Mouse (Mus musculus) kidney, adult 2 months (tissue): ENCODE measurements at regions not wholly inside any gene's neighbourhood (a gene's known extent, or its start where the extent isn't known, plus 50 kb on each side); places are given as distances from the start of the nearest gene placed in this dataset.

Experiments
- DNase-seq: peaks from one replicate; pipeline ENCODE4 v3.0.0; 2021
- H3K27ac ChIP-seq: fragments of 200-500 bp; 2 replicates; pipeline ENCODE4 v1.5.1; 2012; ENCODE audit warnings: low read depth, low read length, control low read depth, inconsistent platforms; ENCODE audit not compliant: insufficient read depth
- H3K27me3 ChIP-seq: fragments of 200-500 bp; replicated peaks from 2 replicates; pipeline ENCODE4 v1.6.1; 2012; ENCODE audit warnings: mild to moderate bottlenecking, moderate library complexity, low read length, inconsistent platforms; ENCODE audit not compliant: control insufficient read depth, insufficient read depth
- H3K36me3 ChIP-seq: fragments of 200-500 bp; 2 replicates; pipeline ENCODE4 v1.6.1; 2012; ENCODE audit warnings: mild to moderate bottlenecking, moderate library complexity, low read length, inconsistent platforms; ENCODE audit not compliant: control insufficient read depth, insufficient read depth
- H3K4me1 ChIP-seq: fragments of 200-500 bp; 2 replicates; pipeline ENCODE4 v1.6.1; 2011; ENCODE audit warnings: low read length; ENCODE audit not compliant: control insufficient read depth, insufficient read depth
- H3K4me3 ChIP-seq: fragments of 200-500 bp; 2 replicates; pipeline ENCODE4 v1.5.1; 2011; ENCODE audit warnings: mild to moderate bottlenecking, low read depth, low read length, control low read depth; ENCODE audit not compliant: insufficient read depth
- CTCF ChIP-seq: fragments of 200-500 bp; conservative IDR thresholded peaks from 2 replicates; pipeline ENCODE4 v1.5.1; 2011; ENCODE audit warnings: low read depth, mild to moderate bottlenecking, control low read depth, low read length, moderate library complexity, mixed read lengths; ENCODE audit not compliant: insufficient read depth, insufficient read length
- POLR2A ChIP-seq: fragments of 200-500 bp; IDR thresholded peaks from one replicate; pipeline ENCODE4 v1.6.1; 2011; ENCODE audit warnings: low read depth, low read length, control low read depth
- WGBS: fragments of 180-500 bp; shearing (Covaris S2); methylation state at CpG from one replicate; pipeline ENCODE4 v1.1.7; 2018; 5-methylcytosine and 5-hydroxymethylcytosine counted together

DNA sequence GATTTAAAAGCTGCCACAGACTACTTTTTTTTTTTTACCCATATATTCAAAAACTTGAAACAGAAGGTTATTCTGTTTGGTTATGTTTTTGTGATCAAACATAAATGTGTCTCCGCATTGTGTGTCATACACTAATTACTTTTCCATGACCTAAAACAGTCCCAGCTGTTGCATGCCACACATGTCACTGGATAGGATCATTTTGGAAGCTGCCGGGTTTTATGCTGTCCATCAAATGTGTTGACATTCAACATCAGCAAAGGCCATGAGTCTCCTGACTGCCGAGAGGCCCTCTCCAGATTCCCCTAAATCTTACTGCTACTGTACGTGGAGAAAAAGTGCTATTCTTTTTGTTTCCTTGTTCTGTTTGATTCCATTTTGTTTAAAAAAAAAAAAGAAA lies 99.4 kb upstream of the Nek7 start:
- WGBS = 67% methylated on average over 4 of the region's 4 CpGs
- TF ChIP-seq POLR2A = no peak

DNA sequence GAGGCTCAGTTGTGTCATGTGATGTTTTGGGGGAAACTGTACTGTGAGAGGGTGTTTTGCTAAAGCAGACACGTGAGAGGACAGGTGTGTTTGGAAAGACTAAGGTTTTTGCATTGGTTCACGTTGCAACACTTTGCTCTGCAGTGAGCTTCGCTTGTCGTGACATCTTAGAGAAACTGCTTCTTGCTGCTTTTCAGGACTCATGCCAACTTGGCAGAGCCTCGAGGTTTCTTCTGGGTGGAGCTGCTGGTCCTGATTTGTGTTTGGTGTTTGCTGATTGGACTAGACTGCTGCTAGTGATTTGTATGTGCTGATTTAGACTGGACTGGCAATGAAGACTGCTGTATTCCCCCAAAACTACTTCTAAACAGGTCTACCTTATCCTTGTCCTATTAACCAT lies 97.0 kb upstream of the Nek7 start:
- no peak overlapping the region for H3K27ac ChIP-seq
- 70% methylated on average over 5 of the region's 5 CpGs for WGBS
- no peaks in the 10 kb centered on the region for H3K4me1 ChIP-seq
- H3K4me3 ChIP-seq = no peak overlapping the region
- H3K36me3 ChIP-seq = no peaks in the 10 kb centered on the region
- TF ChIP-seq POLR2A = no peak
- no peak for TF ChIP-seq CTCF
- DNase-seq = no peak
- no peaks in the 10 kb centered on the region for H3K27me3 ChIP-seq

More for the DNA sequence above, 99.4 kb upstream of the Nek7 start:
- DNase-seq = no peak
- no peaks in the 10 kb centered on the region for H3K4me1 ChIP-seq
- no peaks in the 10 kb centered on the region for H3K27me3 ChIP-seq
- H3K4me3 ChIP-seq = no peak overlapping the region
- H3K27ac ChIP-seq = no peak overlapping the region
- no peaks in the 10 kb centered on the region for H3K36me3 ChIP-seq

DNA sequence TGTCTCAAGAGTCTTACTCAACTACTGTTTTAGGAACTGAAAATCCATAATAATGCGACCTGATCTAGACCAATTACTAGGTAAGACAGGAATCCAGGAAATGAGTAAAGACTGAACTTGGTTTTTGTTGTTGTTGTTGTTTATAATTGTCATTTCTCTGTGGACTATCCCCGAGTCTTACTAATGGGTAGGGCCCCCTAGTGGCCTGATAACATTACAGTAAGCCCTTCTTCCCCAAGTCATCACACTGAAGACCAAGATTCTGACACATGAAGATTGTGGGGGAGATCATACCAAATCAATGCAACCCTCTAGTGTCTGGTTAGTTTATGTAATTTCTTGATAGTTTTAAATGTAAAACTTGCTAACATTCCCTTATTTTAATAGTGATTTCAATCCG lies 95.2 kb upstream of the Nek7 start:
- no peaks in the 10 kb centered on the region for H3K4me1 ChIP-seq
- TF ChIP-seq CTCF = no peak
- TF ChIP-seq POLR2A = no peak
- 73% methylated on average over 3 of the region's 3 CpGs for WGBS
- H3K27me3 ChIP-seq = no peaks in the 10 kb centered on the region
- DNase-seq = no peak
- no peak overlapping the region for H3K27ac ChIP-seq
- H3K36me3 ChIP-seq = no peaks in the 10 kb centered on the region
- no peak overlapping the region for H3K4me3 ChIP-seq

DNA sequence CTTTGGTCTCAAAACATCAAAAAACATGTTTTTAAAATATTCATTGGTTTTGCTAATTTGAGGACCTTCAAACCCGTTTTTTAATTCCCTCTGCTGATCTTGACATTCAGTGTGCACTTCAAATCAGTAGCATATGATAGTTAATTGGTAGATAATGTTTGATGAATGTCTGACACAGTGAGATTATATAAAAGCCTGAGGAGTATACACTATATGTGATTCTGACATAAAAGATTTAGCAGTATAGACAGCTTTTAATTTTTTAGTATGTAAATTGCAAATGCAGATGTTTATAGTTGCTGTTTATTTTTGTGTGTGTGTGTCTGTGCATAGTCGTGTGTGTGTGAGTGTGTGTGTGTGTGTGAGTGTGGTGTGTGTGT lies 89.3 kb upstream of the Nek7 start:
- no peaks in the 10 kb centered on the region for H3K36me3 ChIP-seq
- TF ChIP-seq CTCF (no peak), POLR2A (no peak)

GRCm38 (mm10) chr1:138708507-138709228 lies 88.7 kb upstream of the Nek7 start:
- no peak for DNase-seq
- H3K4me1 ChIP-seq = no peaks in the 10 kb centered on the region
- H3K27me3 ChIP-seq = 0 out of 2 replicates have a peak, but pooled peaks cover 1% of the 10 kb centered on the region
- H3K36me3 ChIP-seq = no peaks in the 10 kb centered on the region
- H3K27ac ChIP-seq = no peak overlapping the region
- 76% methylated on average over 7 of the region's 7 CpGs for WGBS
- H3K4me3 ChIP-seq = no peak overlapping the region
- TF ChIP-seq POLR2A (no peak), CTCF (no peak)

More for the DNA sequence above, 89.3 kb upstream of the Nek7 start:
- DNase-seq = no peak
- Histone ChIP-seq H3K4me3 (no peak overlapping the region), H3K4me1 (no peaks in the 10 kb centered on the region), H3K27ac (no peak overlapping the region), H3K27me3 (0 out of 2 replicates have a peak, but pooled peaks cover 1% of the 10 kb centered on the region)
- WGBS = 74% methylated on average over 2 of the region's 2 CpGs

DNA sequence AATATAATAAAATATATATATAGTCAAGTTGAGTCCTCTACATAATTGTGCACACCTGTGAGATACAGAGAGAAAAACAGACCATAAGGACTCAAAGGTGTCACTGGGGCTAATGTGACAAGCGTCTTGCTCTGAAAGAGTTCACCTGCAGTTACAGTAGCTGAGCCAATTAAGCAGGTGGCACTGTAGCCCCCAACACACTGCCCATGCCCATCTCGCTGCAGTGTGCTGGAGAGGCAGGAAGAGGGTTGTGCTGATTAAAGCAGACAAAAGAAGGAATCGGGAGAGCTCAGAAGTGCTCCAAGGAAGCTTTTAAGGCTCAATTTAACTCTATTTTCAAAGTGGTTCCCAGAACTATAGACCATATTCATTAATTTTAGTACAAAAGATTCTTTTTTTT lies 88.0 kb upstream of the Nek7 start:
- DNase-seq = no peak
- Histone ChIP-seq H3K27me3 (0 out of 2 replicates have a peak, but pooled peaks cover 1% of the 10 kb centered on the region), H3K36me3 (no peaks in the 10 kb centered on the region), H3K27ac (no peak overlapping the region), H3K4me1 (no peaks in the 10 kb centered on the region), H3K4me3 (no peak overlapping the region)
- TF ChIP-seq POLR2A (no peak), CTCF (no peak)
- WGBS = 51% methylated on average over 3 of the region's 3 CpGs

DNA sequence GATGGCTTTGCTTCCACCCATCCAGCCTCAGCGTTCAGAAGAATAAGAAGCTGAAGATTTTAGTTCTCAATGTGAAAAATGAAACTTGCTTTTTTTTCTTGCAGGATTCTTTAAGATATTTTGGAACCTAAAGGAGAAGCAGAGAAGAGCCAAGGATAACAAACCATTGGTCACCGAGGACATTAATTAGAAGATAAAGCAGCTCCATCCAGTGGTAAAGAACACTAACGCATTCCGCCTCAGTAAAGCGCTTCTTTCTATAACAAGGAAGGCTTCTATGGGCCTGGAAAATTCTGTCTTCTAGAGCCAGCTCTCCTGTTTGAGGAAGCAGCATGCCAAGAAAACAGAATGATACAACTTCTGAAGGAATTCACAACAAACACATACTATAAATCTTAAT lies 83.3 kb upstream of the Nek7 start:
- Histone ChIP-seq H3K36me3 (no peaks in the 10 kb centered on the region), H3K27ac (no peak overlapping the region), H3K4me1 (no peaks in the 10 kb centered on the region), H3K27me3 (0 out of 2 replicates have a peak, but pooled peaks cover 2% of the 10 kb centered on the region), H3K4me3 (no peak overlapping the region)
- no peak for DNase-seq
- 56% methylated on average over 5 of the region's 5 CpGs for WGBS
- TF ChIP-seq POLR2A = no peak
- no peak for TF ChIP-seq CTCF
